Mouse (Mus musculus): ENCODE measurements around the gene Flt4. TPM values are rescaled to one million over a fixed set of nuclear protein-coding genes. Genes with fewer than 3 reads are reported as not detected.
A peak's percentile ranks its signal among the peaks of the same experiment; 100 is the strongest.

Gene Flt4
- polyA plus RNA-seq, 1 experiment, result 9.9 TPM

GRCm38 (mm10) chr11:49626748-49627147 is 17.7 kb downstream of the Flt4 start:
- whole genome bisulfite sequencing, result 62% methylated on average over 8 of the region's 8 CpGs
- Histone ChIP-seq H3K27me3 (replicated peaks; ENCODE audit: control insufficient read depth, insufficient read depth, low read length) (no peaks in the 10 kb centered on the region), H3K36me3 (ENCODE audit: control insufficient read depth, insufficient read depth, low read length) (no peaks in the 10 kb centered on the region), H3K4me3 (ENCODE audit: insufficient read depth, low read depth, low read length) (no peak overlapping the region), H3K27ac (ENCODE audit: insufficient read depth, low read depth, low read length) (no peak overlapping the region), H3K4me1 (ENCODE audit: control insufficient read depth, insufficient read depth, low read length) (no peaks in the 10 kb centered on the region)
- no peak for DNase-seq
- TF ChIP-seq POLR2A (IDR thresholded peaks at IDR 0.05; ENCODE audit: low read depth, low read length), result no peak
- no peak for TF ChIP-seq CTCF (conservative IDR thresholded peaks at IDR 0.05; ENCODE audit: insufficient read depth, insufficient read length, low read depth, low read length)

- no peaks in the 10 kb centered on the region for H3K36me3 ChIP-seq (ENCODE audit: control insufficient read depth, insufficient read depth, low read length)
- DNase-seq, result peak; percentile 26
- TF ChIP-seq CTCF (conservative IDR thresholded peaks at IDR 0.05; ENCODE audit: insufficient read depth, insufficient read length, low read depth, low read length) (peak; percentile 48), POLR2A (IDR thresholded peaks at IDR 0.05; ENCODE audit: low read depth, low read length) (no peak)
- no peak overlapping the region for H3K4me3 ChIP-seq (ENCODE audit: insufficient read depth, low read depth, low read length)
- no peaks in the 10 kb centered on the region for H3K27me3 ChIP-seq (replicated peaks; ENCODE audit: control insufficient read depth, insufficient read depth, low read length)
- no peaks in the 10 kb centered on the region for H3K4me1 ChIP-seq (ENCODE audit: control insufficient read depth, insufficient read depth, low read length)
- H3K27ac ChIP-seq (ENCODE audit: insufficient read depth, low read depth, low read length), result no peak overlapping the region
- WGBS, result 28% methylated on average over 3 of the region's 3 CpGs
These were observed 22.1 kb downstream of the Flt4 start for GRCm38 (mm10) chr11:49631154-49631553.

DNA sequence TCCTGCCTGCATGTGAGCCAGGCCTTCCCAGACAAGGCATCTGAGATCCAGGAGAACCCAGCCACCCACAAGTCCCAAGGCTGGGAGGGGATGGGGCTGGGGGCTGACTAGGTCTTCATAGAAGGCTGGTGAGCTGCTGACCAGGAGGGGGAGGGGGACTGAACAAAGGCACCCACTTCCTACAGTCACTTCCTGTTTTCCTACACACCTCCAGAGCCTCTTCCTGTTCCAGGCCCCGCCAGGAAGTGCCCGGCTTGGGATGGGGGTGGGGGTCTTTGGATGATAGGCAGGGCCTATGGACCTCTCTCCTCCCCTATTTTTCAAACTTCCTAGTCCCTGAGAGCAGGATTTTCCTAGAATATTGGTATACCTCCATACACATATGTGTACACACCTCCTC is 23.2 kb downstream of the Flt4 start:
- H3K4me3 ChIP-seq (ENCODE audit: insufficient read depth, low read depth, low read length), result no peak overlapping the region
- H3K27ac ChIP-seq (ENCODE audit: insufficient read depth, low read depth, low read length), result 0 out of 2 replicates have a peak overlapping the region, but pooled peaks have one; percentile 13
- TF ChIP-seq CTCF (conservative IDR thresholded peaks at IDR 0.05; ENCODE audit: insufficient read depth, insufficient read length, low read depth, low read length) (no peak), POLR2A (IDR thresholded peaks at IDR 0.05; ENCODE audit: low read depth, low read length) (no peak)
- no peaks in the 10 kb centered on the region for H3K27me3 ChIP-seq (replicated peaks; ENCODE audit: control insufficient read depth, insufficient read depth, low read length)
- no peaks in the 10 kb centered on the region for H3K36me3 ChIP-seq (ENCODE audit: control insufficient read depth, insufficient read depth, low read length)
- H3K4me1 ChIP-seq (ENCODE audit: control insufficient read depth, insufficient read depth, low read length), result no peaks in the 10 kb centered on the region
- peak; percentile 58 for DNase-seq
- WGBS, result 46% methylated on average over 2 of the region's 2 CpGs

- Histone ChIP-seq H3K36me3 (ENCODE audit: control insufficient read depth, insufficient read depth, low read length) (no peaks in the 10 kb centered on the region), H3K4me1 (ENCODE audit: control insufficient read depth, insufficient read depth, low read length) (no peaks in the 10 kb centered on the region), H3K4me3 (ENCODE audit: insufficient read depth, low read depth, low read length) (no peak overlapping the region), H3K27ac (ENCODE audit: insufficient read depth, low read depth, low read length) (no peak overlapping the region), H3K27me3 (replicated peaks; ENCODE audit: control insufficient read depth, insufficient read depth, low read length) (no peaks in the 10 kb centered on the region)
- TF ChIP-seq POLR2A (IDR thresholded peaks at IDR 0.05; ENCODE audit: low read depth, low read length) (no peak), CTCF (conservative IDR thresholded peaks at IDR 0.05; ENCODE audit: insufficient read depth, insufficient read length, low read depth, low read length) (no peak)
- 20% methylated on average over 22 of the region's 22 CpGs for WGBS
- peak; percentile 29 for DNase-seq
These were observed 25.0 kb downstream of the Flt4 start for GRCm38 (mm10) chr11:49634101-49634500.

DNA sequence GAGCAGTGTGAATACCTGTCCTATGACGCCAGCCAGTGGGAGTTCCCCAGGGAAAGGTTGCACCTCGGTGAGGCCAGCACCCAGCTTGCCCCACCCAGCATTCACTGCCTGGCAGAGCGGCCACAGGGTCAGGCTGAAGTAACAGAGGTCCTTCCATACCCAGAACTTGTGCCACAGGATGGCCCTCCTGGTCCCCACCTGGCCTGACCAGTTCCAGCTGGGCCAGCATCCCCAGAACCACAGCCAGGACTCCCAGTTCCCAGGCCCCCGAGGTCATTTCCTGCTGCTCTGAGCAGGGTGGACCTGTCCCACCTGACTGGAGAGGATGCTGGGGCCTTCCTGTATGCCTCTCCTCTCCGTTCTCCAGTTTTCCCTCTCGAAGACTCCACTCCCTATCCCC is 26.6 kb downstream of the Flt4 start:
- Histone ChIP-seq H3K4me1 (ENCODE audit: control insufficient read depth, insufficient read depth, low read length) (no peaks in the 10 kb centered on the region), H3K27ac (ENCODE audit: insufficient read depth, low read depth, low read length) (no peak overlapping the region), H3K27me3 (replicated peaks; ENCODE audit: control insufficient read depth, insufficient read depth, low read length) (no peaks in the 10 kb centered on the region), H3K4me3 (ENCODE audit: insufficient read depth, low read depth, low read length) (no peak overlapping the region), H3K36me3 (ENCODE audit: control insufficient read depth, insufficient read depth, low read length) (no peaks in the 10 kb centered on the region)
- no peak for TF ChIP-seq CTCF (conservative IDR thresholded peaks at IDR 0.05; ENCODE audit: insufficient read depth, insufficient read length, low read depth, low read length)
- no peak for TF ChIP-seq POLR2A (IDR thresholded peaks at IDR 0.05; ENCODE audit: low read depth, low read length)
- DNase-seq, result no peak
- 62% methylated on average over 6 of the region's 6 CpGs for WGBS

GRCm38 (mm10) chr11:49636449-49636848 is 27.4 kb downstream of the Flt4 start:
- 10% methylated on average over 11 of the region's 11 CpGs for WGBS
- no peak overlapping the region for H3K4me3 ChIP-seq (ENCODE audit: insufficient read depth, low read depth, low read length)
- H3K36me3 ChIP-seq (ENCODE audit: control insufficient read depth, insufficient read depth, low read length), result no peaks in the 10 kb centered on the region
- H3K27ac ChIP-seq (ENCODE audit: insufficient read depth, low read depth, low read length), result no peak overlapping the region
- peak; percentile 54 for TF ChIP-seq CTCF (conservative IDR thresholded peaks at IDR 0.05; ENCODE audit: insufficient read depth, insufficient read length, low read depth, low read length)
- TF ChIP-seq POLR2A (IDR thresholded peaks at IDR 0.05; ENCODE audit: low read depth, low read length), result no peak
- H3K27me3 ChIP-seq (replicated peaks; ENCODE audit: control insufficient read depth, insufficient read depth, low read length), result no peaks in the 10 kb centered on the region
- DNase-seq, result no peak
- no peaks in the 10 kb centered on the region for H3K4me1 ChIP-seq (ENCODE audit: control insufficient read depth, insufficient read depth, low read length)

GRCm38 (mm10) chr11:49645677-49646076 is 36.6 kb downstream of the Flt4 start:
- Histone ChIP-seq H3K27ac (ENCODE audit: insufficient read depth, low read depth, low read length) (no peak overlapping the region), H3K27me3 (replicated peaks; ENCODE audit: control insufficient read depth, insufficient read depth, low read length) (no peaks in the 10 kb centered on the region), H3K4me1 (ENCODE audit: control insufficient read depth, insufficient read depth, low read length) (peaks cover 3% of the 10 kb centered on the region; the same call in 1 of the 2 replicates), H3K4me3 (ENCODE audit: insufficient read depth, low read depth, low read length) (no peak overlapping the region), H3K36me3 (ENCODE audit: control insufficient read depth, insufficient read depth, low read length) (no peaks in the 10 kb centered on the region)
- no peak for TF ChIP-seq POLR2A (IDR thresholded peaks at IDR 0.05; ENCODE audit: low read depth, low read length)
- TF ChIP-seq CTCF (conservative IDR thresholded peaks at IDR 0.05; ENCODE audit: insufficient read depth, insufficient read length, low read depth, low read length), result no peak
- DNase-seq, result no peak
- WGBS, result 41% methylated on average over 8 of the region's 8 CpGs
